Mouse (Mus musculus): ENCODE results near the gene Slc25a43.
"Not testable (repeated sequence)": the region's sequence is repeated elsewhere in the genome, so short reads cannot be mapped to it uniquely, and the experiment has no call there.

Slc25a43 gene

DNA sequence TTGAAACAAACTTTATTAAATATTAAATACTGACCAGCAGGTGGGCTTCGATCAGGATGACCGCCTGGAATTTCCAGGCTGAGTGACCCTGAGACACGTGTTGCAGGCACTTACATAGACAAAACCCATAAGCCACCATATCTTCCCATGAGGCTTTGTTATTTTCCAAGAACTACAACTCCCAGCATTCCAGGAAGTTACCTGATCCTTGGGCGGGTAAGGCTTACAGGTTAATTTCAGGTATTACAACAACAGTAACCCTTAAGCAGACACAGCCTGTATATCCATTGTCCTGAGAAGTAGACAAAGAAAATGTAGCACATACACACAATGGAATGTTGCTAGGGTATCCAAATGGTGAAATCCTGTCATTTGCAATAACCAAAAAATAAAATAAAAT is 45.9 kb downstream of the Slc25a43 start:
- no peak for DNase-seq (ENCODE audit: low spot score in 2 of 2)

- no peak for DNase-seq (ENCODE audit: low spot score in 2 of 2)
These were observed 51.1 kb downstream of the Slc25a43 start for GRCm38 (mm10) chrX:36794571-36794970.

DNA sequence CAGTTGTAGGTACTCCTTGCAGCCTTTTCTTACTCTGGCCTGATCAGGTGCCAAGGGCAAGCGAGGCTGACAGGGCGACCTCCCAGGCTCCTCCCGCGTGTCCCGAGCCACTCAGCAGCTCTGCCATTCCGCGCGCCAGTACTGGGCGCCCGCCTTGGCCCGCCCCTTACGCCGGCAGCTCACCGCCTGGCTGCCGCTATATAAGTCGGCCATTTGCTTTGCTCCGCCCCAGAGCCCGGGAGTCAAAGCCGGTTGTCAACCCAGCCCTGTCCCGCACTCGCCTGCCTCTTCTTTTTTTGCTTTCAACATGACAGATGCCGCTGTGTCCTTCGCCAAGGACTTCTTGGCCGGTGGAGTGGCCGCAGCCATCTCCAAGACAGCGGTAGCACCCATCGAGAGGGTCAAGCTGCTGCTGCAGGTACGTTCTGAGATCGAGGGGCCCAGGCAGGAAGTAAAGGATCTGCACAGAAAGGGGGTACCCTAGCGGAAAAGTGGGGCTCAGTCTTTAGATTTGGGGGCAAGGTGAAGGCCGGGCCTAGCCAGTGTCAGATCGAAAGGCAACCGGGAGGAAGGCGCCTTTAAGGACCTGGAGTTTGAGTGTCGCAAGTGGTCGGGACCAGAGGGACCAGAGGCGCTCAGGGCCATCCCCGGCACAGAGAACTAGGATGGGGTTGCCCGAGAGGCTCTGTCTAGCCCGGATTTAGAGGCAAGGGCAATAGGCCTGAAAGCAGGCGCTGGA is 52.1 kb downstream of the Slc25a43 start, which contains the start of gene Slc25a5:
Slc25a5 (plus strand) TSS at position 228 of the 739 bp plus-strand sequence.
- DNase-seq (ENCODE audit: low spot score in 2 of 2) = peak; percentile 70 to 78

- DNase-seq (ENCODE audit: low spot score in 2 of 2) = peak; percentile 72 to 74
These were observed 52.7 kb downstream of the Slc25a43 start for GRCm38 (mm10) chrX:36796163-36796581.

- DNase-seq (ENCODE audit: low spot score in 2 of 2) = not testable (repeated sequence)
These were observed 53.3 kb downstream of the Slc25a43 start for GRCm38 (mm10) chrX:36796734-36797133.

GRCm38 (mm10) chrX:36799131-36799879 is 55.8 kb downstream of the Slc25a43 start:
- no peak for DNase-seq (ENCODE audit: low spot score in 2 of 2)

- no peak for DNase-seq (ENCODE audit: low spot score in 2 of 2)
These were observed 59.7 kb downstream of the Slc25a43 start for GRCm38 (mm10) chrX:36803189-36803588.

DNA sequence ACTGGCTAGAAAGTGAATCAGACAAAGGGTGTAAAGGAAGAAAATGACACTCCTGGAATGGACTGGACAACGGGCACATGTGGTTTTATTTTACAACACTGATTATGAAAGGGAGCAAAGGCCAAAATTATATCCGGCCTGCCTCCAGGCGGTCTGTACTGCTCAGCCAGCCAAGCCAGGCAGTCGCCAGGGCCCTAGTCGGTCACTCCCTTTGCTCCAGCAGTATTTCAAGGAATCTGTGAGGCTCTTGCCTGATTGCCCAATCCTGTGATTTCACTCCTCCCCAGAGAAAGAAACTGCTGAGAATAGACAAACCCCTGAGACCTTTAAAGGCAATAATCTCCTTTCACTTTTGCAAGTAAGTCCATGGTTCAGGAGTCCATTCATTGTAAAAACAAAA is 60.7 kb downstream of the Slc25a43 start:
- DNase-seq (ENCODE audit: low spot score in 2 of 2) = no peak

DNA sequence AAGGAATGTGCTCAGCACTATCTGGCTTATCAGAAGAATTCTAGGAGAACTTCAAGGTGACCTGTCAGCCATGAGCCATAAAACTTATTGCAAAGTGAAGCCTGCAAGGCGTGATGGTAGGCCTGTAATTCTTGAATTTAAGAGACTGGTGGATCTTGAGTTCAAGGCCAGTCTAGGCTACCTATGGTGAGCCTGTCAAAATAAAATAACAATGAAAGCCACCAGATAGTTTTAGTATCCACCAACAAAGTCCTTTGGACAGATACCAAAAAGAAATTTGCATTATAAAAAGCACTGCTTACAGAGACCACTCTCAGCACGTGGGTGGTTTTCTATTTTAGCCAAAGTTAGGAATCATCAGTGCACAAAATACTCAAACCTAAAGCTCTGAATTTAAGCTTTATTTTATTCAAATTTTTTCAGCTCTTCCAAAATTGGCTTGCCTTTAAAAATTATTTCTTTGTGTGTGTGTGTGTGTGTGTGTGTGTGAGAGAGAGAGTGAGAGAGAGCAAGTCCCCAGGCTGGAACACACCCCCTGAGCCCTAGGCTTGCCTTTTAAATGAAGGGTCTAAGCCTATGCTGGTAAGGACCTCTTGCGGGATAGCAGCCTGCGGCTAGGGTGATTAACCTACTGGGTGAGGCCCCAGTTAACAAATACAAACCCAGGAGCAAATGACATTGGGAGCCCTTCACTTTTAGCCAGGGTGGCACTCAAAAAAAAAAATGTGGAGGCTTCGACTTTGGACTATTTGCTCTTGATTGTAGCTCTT is 62.2 kb downstream of the Slc25a43 start:
- DNase-seq (ENCODE audit: low spot score in 2 of 2) = no peak

- peak; percentile 81 to 85 for DNase-seq (ENCODE audit: low spot score in 2 of 2)
These were observed 64.2 kb downstream of the Slc25a43 start for GRCm38 (mm10) chrX:36807360-36808317.

DNA sequence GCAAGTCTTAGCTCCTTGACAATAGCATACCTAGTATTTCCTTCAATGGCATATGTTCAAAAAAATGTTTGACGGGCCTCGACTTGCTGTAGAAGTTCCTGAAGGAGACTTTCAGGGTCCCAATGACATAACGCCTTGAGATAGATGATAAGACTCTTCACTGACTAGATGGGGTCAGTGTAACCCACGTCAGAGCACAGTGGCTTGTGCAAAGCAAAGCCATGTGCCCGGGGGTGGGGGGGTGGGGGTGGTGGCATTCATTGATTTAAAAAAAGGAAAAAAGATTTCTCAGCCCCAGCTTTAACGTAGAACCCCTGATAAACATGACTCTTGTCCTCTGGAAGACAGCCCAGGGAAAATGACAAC is 64.8 kb downstream of the Slc25a43 start:
- DNase-seq (ENCODE audit: low spot score in 2 of 2) = no peak

GRCm38 (mm10) chrX:36811377-36811776 is 67.9 kb downstream of the Slc25a43 start:
- no peak for DNase-seq (ENCODE audit: low spot score in 2 of 2)

GRCm38 (mm10) chrX:36814161-36814836 is 70.8 kb downstream of the Slc25a43 start:
- no peak for DNase-seq (ENCODE audit: low spot score in 2 of 2)

DNA sequence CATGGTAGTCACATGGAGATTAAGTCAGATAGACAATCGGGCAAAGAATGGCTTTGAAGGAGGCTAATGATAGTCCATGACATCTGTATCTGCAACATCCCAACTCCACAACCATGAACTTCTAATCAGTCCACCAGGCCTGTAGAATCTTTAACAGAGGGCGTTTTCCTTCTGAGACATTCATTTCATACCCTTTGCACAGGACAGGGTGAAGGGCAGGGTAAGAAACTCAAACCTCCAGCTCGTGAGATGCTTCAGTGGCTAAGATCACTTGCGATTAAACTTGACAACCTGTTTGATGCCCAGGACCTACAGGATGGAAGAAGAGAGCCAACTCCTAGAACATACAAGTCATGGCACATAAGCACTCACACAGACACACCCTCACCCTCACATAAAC is 71.6 kb downstream of the Slc25a43 start:
- DNase-seq (ENCODE audit: low spot score in 2 of 2) = no peak

DNA sequence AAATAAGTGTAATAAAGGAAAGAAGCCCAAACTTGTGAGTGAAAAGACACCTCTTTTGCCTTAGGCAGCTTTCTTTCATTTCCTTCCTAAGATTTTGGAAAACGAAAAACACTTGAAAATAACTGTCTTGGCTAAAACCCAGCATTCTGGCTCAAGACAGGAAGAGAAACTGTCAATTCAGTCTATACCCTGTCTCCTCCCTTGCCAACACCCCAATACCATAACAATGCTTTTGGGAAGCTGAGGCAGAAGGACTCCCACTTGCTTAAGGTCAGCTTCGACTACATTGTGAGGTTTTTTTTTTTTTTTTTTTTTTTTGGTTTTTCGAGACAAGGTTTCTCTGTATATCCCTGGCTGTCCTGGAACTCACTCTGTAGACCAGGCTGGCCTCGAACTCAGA is 72.0 kb downstream of the Slc25a43 start:
- DNase-seq (ENCODE audit: low spot score in 2 of 2) = no peak

- DNase-seq (ENCODE audit: low spot score in 2 of 2) = no peak
These were observed 73.0 kb downstream of the Slc25a43 start for GRCm38 (mm10) chrX:36816368-36816899.

- no peak for DNase-seq (ENCODE audit: low spot score in 2 of 2)
These were observed 73.5 kb downstream of the Slc25a43 start for GRCm38 (mm10) chrX:36816953-36817441.

- no peak for DNase-seq (ENCODE audit: low spot score in 2 of 2)
These were observed 76.1 kb downstream of the Slc25a43 start for GRCm38 (mm10) chrX:36819575-36819974.

DNA sequence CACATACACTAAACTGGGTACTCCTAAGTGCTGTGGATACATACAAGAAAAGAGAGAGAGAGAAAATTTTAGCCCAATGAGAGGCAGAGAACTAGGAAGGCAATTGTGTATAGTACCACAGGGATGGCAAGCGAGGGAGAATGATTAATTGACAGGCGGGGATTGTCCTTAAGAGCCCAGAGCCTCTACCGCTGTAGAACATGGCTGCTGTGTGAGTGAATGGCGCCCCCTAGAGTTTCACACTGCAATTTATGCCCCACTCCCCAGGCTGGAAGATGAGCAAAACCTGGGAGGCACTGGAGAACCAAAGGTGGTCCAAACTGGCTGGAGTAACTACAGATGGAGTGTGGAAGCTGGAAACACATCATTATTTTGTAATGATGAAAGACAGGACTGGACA is 76.7 kb downstream of the Slc25a43 start:
- no peak for DNase-seq (ENCODE audit: low spot score in 2 of 2)

Data from right cerebral cortex, postnatal 36 days (tissue).